Mouse (Mus musculus): ENCODE results near the gene Rbks. TPM values are rescaled to one million over a fixed set of nuclear protein-coding genes. Genes with fewer than 3 reads are reported as not detected.

Rbks gene
- total RNA-seq, 4 experiments from 2014 or later, result 3.5 to 5.3 (median 4.3) TPM

DNA sequence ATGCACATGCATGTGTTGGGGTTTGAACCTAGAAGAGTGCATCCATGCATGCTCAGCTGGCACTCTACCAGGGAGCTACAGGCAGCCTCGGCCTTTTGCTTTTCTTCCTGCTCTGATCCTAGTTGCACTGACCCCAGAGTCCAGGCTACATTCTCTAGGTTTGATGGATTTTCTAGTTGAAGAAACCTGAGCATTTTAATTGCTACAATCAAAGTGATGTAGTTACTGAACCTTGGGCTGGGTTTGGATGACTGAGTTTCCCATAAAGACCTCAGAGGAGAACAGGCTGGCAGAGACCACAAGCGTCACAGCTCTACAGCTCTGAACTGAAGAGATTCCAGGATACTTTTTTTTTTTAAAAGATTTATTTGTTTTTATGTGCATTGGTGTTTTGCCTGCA, 114.2 kb downstream of the Rbks start:
- no peak for DNase-seq (ENCODE audit: low spot score)

DNA sequence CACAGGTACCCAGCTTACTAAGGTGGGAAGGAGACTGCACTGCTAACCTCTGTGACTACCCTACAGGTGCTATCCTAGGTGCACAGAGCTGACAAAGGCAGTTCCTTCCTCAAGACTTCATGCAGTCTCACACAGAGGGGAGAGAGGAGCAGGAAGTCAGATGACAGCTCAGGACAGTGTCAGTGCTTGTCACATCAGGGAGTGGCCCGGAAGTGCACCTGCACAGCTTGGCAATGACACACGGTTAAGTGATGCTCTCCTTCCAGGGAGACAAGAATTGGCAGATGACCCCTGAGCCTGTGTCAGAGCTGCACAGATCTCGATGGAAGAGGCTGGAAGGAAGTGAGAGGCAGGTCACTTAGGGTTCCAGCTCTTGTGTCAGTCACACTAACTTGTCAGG, 115.5 kb downstream of the Rbks start:
- no peak for DNase-seq (ENCODE audit: low spot score)

DNA sequence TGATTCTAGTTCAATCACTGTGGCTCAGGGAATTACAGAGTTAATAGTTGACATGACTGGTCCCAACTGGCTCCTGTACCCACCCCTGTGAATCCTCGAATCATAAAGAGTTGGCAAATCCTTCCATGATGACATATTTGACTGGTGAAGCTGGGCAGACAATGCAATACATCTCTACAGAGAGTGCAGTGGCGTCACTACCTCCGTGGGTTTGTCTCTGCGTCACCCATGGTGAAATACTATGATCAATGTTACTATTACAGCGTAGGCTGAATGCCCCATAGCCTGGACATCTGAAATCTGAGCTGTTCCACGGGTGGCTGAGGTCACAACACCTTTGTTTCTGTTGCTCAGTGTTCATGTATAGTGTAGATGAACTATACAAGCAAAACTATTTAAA, 116.2 kb downstream of the Rbks start:
- no peak for DNase-seq (ENCODE audit: low spot score)

DNA sequence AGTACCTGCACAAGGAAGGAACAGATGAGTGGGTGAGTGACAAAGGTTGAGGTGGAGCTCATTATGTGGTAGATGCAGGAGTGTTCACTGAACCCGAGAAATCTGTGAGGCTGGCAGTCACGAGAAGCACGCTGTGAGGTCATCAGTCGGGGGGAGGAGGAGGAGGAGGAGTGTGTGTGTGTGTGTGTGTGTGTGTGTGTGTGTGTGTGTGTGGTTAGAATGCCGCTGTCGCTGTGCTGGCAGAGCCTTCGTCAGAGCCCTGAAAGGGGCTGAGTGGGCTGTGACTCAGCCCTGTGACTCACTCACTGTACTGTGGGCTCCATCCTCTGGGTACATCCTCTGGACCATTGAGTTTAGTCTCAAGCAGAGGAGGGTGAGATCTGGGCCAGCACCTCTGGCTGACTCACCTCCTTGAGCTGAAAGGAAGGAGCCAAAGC, 120.9 kb downstream of the Rbks start:
- DNase-seq (ENCODE audit: low spot score), result peak; percentile 20

Small RNAs within 50 kb of the gene (microRNA-seq; reads per million reads assigned to microRNA genes)
- gene Mir3473e, result not detected

Other genes with a start within 250 kb of the Rbks start
- gene Zfp512, start 245.2 kb downstream of the Rbks start, total RNA-seq (2022), result 10 to 100 TPM; 24.5 to 27.2 (median 26.8) TPM
- gene 4930548H24Rik, start 211.9 kb downstream of the Rbks start, total RNA-seq (2022), result under 1 TPM in 1 of 4 experiments, not detected in 3; 0.22 TPM
- gene Gpn1, start 202.9 kb downstream of the Rbks start, total RNA-seq (2022), result 10 to 100 TPM; 23.0 to 27.7 (median 24.3) TPM
- 10 to 100 TPM; 20.2 to 24.4 (median 23.1) TPM for gene Slc4a1ap, start 170.6 kb downstream of the Rbks start, total RNA-seq (2022)
- gene Supt7l, start 169.8 kb downstream of the Rbks start, total RNA-seq (2022), result 10 to 100 TPM; 12.8 to 13.8 (median 12.9) TPM
- gene Mrpl33, start 100.7 kb downstream of the Rbks start, total RNA-seq (2022), result 100 to 1,000 TPM; 306 to 352 (median 322) TPM
- 10 to 100 TPM; 31.2 to 35.8 (median 35.0) TPM for gene Babam2, start 57 bp upstream of the Rbks start, total RNA-seq (2022)